In the genomic region with DNA sequence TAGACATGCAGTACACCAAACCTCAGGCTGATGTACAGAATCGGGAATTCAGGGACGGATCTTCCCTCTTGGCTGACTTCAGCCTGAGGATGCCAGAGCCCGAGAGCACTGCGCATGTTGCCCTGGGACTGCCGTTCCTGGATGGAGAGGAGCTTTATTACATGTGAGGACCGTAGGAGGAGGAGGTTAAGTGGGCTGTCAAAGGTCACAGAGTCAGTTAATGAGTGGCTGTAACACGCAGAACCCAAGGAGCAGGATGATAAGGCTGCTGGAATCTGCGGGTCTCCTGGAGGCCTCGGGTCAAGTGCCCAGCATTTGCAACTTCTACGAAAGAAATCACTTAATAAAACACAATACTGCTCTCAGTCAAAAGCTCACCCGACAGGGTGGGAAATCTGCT, we compare ENCODE assay signal across 21 mouse cellular contexts.
DNase-seq lines count a peak whose midpoint lies in the region; ATAC-seq lines count a peak whose summit lies in the region.
"Had no signal": no experiment of that assay in that cellular context is flagged by ENCODE, and none has a peak within 500 bp of the region (broad histone marks: within the 10 kb centered on the region; RNA-seq: fewer than 3 reads in every experiment).

No protein-coding gene starts in this region.

- WGBS in kidney, embryonic 14.5 days = 20% methylated on average over 11 of the region's 11 CpGs
- WGBS in kidney, embryonic 16.5 days = 25% methylated on average over 11 of the region's 11 CpGs
- WGBS in limb, embryonic 10.5 days = 23% methylated on average over 11 of the region's 11 CpGs

- no peak overlapping the region for H3K27ac ChIP-seq in kidney, embryonic 14.5 days (ENCODE audit: low read depth, low read length)
- H3K27ac ChIP-seq in kidney, embryonic 16.5 days (ENCODE audit: low read length) = peak overlapping the region; percentile 7; the same call in 1 of the 2 replicates
- H3K27ac ChIP-seq in limb, embryonic 10.5 days = peak overlapping the region; percentile 76
- H3K27ac ChIP-seq: embryonic facial prominence, embryonic 15.5 days; forebrain, embryonic 10.5 days; forebrain, embryonic 15.5 days; heart, adult 2 months; hindbrain, embryonic 10.5 days; hindbrain, embryonic 14.5 days had no signal

- no peak overlapping the region for H3K4me2 ChIP-seq in kidney, embryonic 14.5 days (replicated peaks; ENCODE audit: low read depth, low read length)
- H3K4me2 ChIP-seq in kidney, embryonic 16.5 days (replicated peaks; ENCODE audit: low read depth, low read length) = no peak overlapping the region
- H3K4me2 ChIP-seq: embryonic facial prominence, embryonic 15.5 days; forebrain, embryonic 15.5 days; heart, embryonic 11.5 days; hindbrain, embryonic 14.5 days had no signal

- no peak for ATAC-seq in kidney, embryonic 14.5 days (ENCODE audit: low FRiP score, low TSS enrichment)
- no peak for ATAC-seq in kidney, embryonic 16.5 days (ENCODE audit: low FRiP score, low TSS enrichment)
- ATAC-seq: activated CD4-positive, CD25-positive, alpha-beta regulatory T cell, adult 4 months; forebrain, embryonic 15.5 days; Patski had no signal

- intact Hi-C loops in gastrocnemius, postnatal 36 days (cut with DNase I) = no loop called here

- H3K4me1 ChIP-seq in kidney, embryonic 14.5 days (ENCODE audit: control insufficient read depth, insufficient read depth, low read length) = no peaks in the 10 kb centered on the region
- peaks cover 13% of the 10 kb centered on the region; the same call in 1 of the 2 replicates for H3K4me1 ChIP-seq in kidney, embryonic 16.5 days (ENCODE audit: insufficient read depth, low read length)
- H3K4me1 ChIP-seq in limb, embryonic 10.5 days = peaks cover 39% of the 10 kb centered on the region
- H3K4me1 ChIP-seq: embryonic facial prominence, embryonic 15.5 days had no signal

- H3K9me3 ChIP-seq in kidney, embryonic 14.5 days (ENCODE audit: control insufficient read depth, low read length) = no peaks in the 10 kb centered on the region
- H3K9me3 ChIP-seq in kidney, embryonic 16.5 days (ENCODE audit: low read length) = no peaks in the 10 kb centered on the region
- no peaks in the 10 kb centered on the region for H3K9me3 ChIP-seq in limb, embryonic 10.5 days (replicated peaks)
- H3K9me3 ChIP-seq: embryonic facial prominence, embryonic 15.5 days; forebrain, embryonic 10.5 days; forebrain, embryonic 15.5 days; hindbrain, embryonic 10.5 days had no signal

- H3K9ac ChIP-seq in kidney, embryonic 14.5 days (ENCODE audit: low read depth, low read length) = no peak overlapping the region
- no peak overlapping the region for H3K9ac ChIP-seq in kidney, embryonic 16.5 days (replicated peaks; ENCODE audit: low read length)
- H3K9ac ChIP-seq: embryonic facial prominence, embryonic 15.5 days; forebrain, embryonic 15.5 days; hindbrain, embryonic 14.5 days had no signal

- H3K36me3 ChIP-seq in kidney, embryonic 14.5 days (ENCODE audit: control insufficient read depth, insufficient read depth, low read length) = no peaks in the 10 kb centered on the region
- H3K36me3 ChIP-seq in kidney, embryonic 16.5 days (ENCODE audit: insufficient read depth, low read length) = no peaks in the 10 kb centered on the region
- no peaks in the 10 kb centered on the region for H3K36me3 ChIP-seq in limb, embryonic 10.5 days
- H3K36me3 ChIP-seq: embryonic facial prominence, embryonic 15.5 days; forebrain, embryonic 10.5 days; forebrain, embryonic 15.5 days; hindbrain, embryonic 10.5 days had no signal

- DNase-seq in kidney, adult 11 months = peak; percentile 18
- DNase-seq in kidney, postnatal 4 days = no peak
- DNase-seq in limb, embryonic 10.5 days (ENCODE audit: low spot score) = no peak
- no peak for DNase-seq in gastrocnemius, postnatal 36 days
- DNase-seq in layer of hippocampus, adult 9-10 months (ENCODE audit: low spot score) = no peak
- DNase-seq: adrenal gland, postnatal 14 days; cerebellum, adult 11-12 months; cerebellum, adult 9-10 months; cerebellum, postnatal 25 days; heart, adult 2 months had no signal

- H3K4me3 ChIP-seq in kidney, embryonic 14.5 days (ENCODE audit: low read length) = no peak overlapping the region
- H3K4me3 ChIP-seq in kidney, embryonic 16.5 days (ENCODE audit: low read length) = no peak overlapping the region
- H3K4me3 ChIP-seq in limb, embryonic 10.5 days = no peak overlapping the region
- H3K4me3 ChIP-seq: embryonic facial prominence, embryonic 15.5 days; erythroblast, embryonic 14.5 days; forebrain, embryonic 10.5 days; forebrain, embryonic 15.5 days; heart, adult 2 months; hindbrain, embryonic 10.5 days had no signal

- H3K27me3 ChIP-seq in kidney, embryonic 14.5 days (ENCODE audit: control insufficient read depth, insufficient read depth, low read length) = no peaks in the 10 kb centered on the region
- no peaks in the 10 kb centered on the region for H3K27me3 ChIP-seq in kidney, embryonic 16.5 days (ENCODE audit: insufficient read depth, low read length)
- H3K27me3 ChIP-seq in limb, embryonic 10.5 days (ENCODE audit: low read depth, poor library complexity, severe bottlenecking) = peaks cover 20% of the 10 kb centered on the region; the same call in 1 of the 2 replicates
- H3K27me3 ChIP-seq: embryonic facial prominence, embryonic 15.5 days; forebrain, embryonic 15.5 days had no signal
